Mouse (Mus musculus): ENCODE measurements around the gene Zfp365.

DNA sequence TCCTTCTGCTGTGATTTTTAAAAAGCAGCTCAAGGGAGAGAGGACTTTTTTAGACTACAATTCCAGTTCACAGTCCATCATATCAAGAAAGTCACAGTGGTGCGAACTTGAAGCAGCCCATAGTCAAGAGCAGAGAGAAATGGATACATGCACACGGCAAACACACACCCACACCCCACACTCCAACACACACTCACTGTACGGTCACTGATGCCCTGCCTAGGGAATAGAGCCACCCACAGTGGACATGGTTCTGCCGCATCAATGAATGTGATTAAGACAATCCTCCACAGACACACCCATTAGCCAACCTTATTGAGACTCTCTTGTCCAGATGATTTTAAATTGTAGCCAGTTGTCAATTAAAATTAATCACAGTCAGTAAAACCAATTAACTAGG, 4.5 kb downstream of the Zfp365 start:
- TF ChIP-seq CTCF (IDR thresholded peaks at IDR 0.05; ENCODE audit: low read depth, low read length) (no peak), TAL1 (conservative IDR thresholded peaks at IDR 0.05; ENCODE audit: low read depth, low read length) (no peak), POLR2AphosphoS5 (IDR thresholded peaks at IDR 0.05; ENCODE audit: insufficient replicate concordance, low read depth, low read length) (no peak), GATA1 (IDR thresholded peaks at IDR 0.05; ENCODE audit: borderline replicate concordance, low read length) (no peak)
